Mouse (Mus musculus) hindbrain, embryonic 13.5 days (tissue): ENCODE measurements at regions not wholly inside any gene's neighbourhood (a gene's known extent, or its start where the extent isn't known, plus 50 kb on each side); places are given as distances from the start of the nearest gene placed in this dataset.

Experiments used
- ATAC-seq: fragments of 200-750 bp; cut with Nextera tagmentation; 2 replicates; pipeline ENCODE4 v1.8.0; 2017; ENCODE audit warnings: moderate TSS enrichment; ENCODE audit not compliant: low FRiP score
- H3K27ac ChIP-seq: fragments of 300-500 bp; sonication (generic); 2 replicates; pipeline ENCODE4 v1.5.1; 2015; ENCODE audit warnings: inconsistent platforms, mild to moderate bottlenecking, moderate library complexity
- H3K27me3 ChIP-seq: fragments of 300-500 bp; sonication (generic); 2 replicates; pipeline ENCODE4 v1.6.1; 2015; ENCODE audit warnings: mild to moderate bottlenecking, inconsistent platforms
- H3K36me3 ChIP-seq: fragments of 300-500 bp; sonication (generic); 2 replicates; pipeline ENCODE4 v1.6.1; 2015; ENCODE audit warnings: mild to moderate bottlenecking, inconsistent platforms
- H3K4me1 ChIP-seq: fragments of 300-500 bp; sonication (generic); replicated peaks from 2 replicates; pipeline ENCODE4 v1.6.1; 2015; ENCODE audit warnings: inconsistent platforms
- H3K4me2 ChIP-seq: fragments of 300-500 bp; sonication (generic); 2 replicates; pipeline ENCODE4 v1.6.1; 2015; ENCODE audit warnings: inconsistent platforms, mild to moderate bottlenecking, moderate library complexity
- H3K4me3 ChIP-seq: fragments of 300-500 bp; sonication (generic); 2 replicates; pipeline ENCODE4 v1.5.1; 2015; ENCODE audit warnings: mild to moderate bottlenecking, inconsistent platforms
- H3K9ac ChIP-seq: fragments of 300-500 bp; sonication (generic); 2 replicates; pipeline ENCODE4 v1.6.1; 2015; ENCODE audit warnings: mild to moderate bottlenecking, inconsistent platforms
- H3K9me3 ChIP-seq: fragments of 300-500 bp; sonication (generic); 2 replicates; pipeline ENCODE4 v1.6.1; 2016; ENCODE audit warnings: inconsistent platforms
- WGBS: fragments of 180-500 bp; shearing (Covaris S2); methylation state at CpG from one replicate; pipeline ENCODE4 v1.1.7; 2015; 5-methylcytosine and 5-hydroxymethylcytosine counted together

- ATAC-seq: no peak
- no peak overlapping the region for H3K9ac ChIP-seq
- no peak overlapping the region for H3K4me3 ChIP-seq
- no peaks in the 10 kb centered on the region for H3K4me1 ChIP-seq
- 94% methylated on average over 6 of the region's 6 CpGs for WGBS
- H3K9me3 ChIP-seq: no peaks in the 10 kb centered on the region
- H3K4me2 ChIP-seq: no peak overlapping the region
- H3K36me3 ChIP-seq: no peaks in the 10 kb centered on the region
- H3K27me3 ChIP-seq: no peaks in the 10 kb centered on the region
- no peak overlapping the region for H3K27ac ChIP-seq
These were observed 80.0 kb upstream of the Galnt5 start for GRCm38 (mm10) chr2:57917721-57918120.

- Histone ChIP-seq H3K9me3 (no peaks in the 10 kb centered on the region), H3K36me3 (no peaks in the 10 kb centered on the region), H3K27me3 (no peaks in the 10 kb centered on the region), H3K4me2 (no peak overlapping the region), H3K27ac (no peak overlapping the region), H3K9ac (no peak overlapping the region), H3K4me3 (no peak overlapping the region), H3K4me1 (no peaks in the 10 kb centered on the region)
- 53% methylated on average over 14 of the region's 14 CpGs for WGBS
- no peak for ATAC-seq
These were observed 78.5 kb upstream of the Galnt5 start for GRCm38 (mm10) chr2:57919102-57919731.

GRCm38 (mm10) chr2:57934062-57934822 is 63.4 kb upstream of the Galnt5 start:
- Histone ChIP-seq H3K27me3 (no peaks in the 10 kb centered on the region), H3K36me3 (no peaks in the 10 kb centered on the region), H3K27ac (no peak overlapping the region), H3K4me2 (no peak overlapping the region), H3K4me1 (no peaks in the 10 kb centered on the region), H3K9me3 (no peaks in the 10 kb centered on the region), H3K9ac (no peak overlapping the region), H3K4me3 (no peak overlapping the region)
- WGBS: 63% methylated on average over 5 of the region's 5 CpGs
- no peak for ATAC-seq
